Mouse (Mus musculus) hindbrain, embryonic 12.5 days (tissue): ENCODE results near the gene Gm10681. TPM values are rescaled to one million over a fixed set of nuclear protein-coding genes. Genes with fewer than 3 reads are reported as not detected.
A peak's percentile ranks its signal among the peaks of the same experiment; 100 is the strongest.
"Not testable (repeated sequence)": the region's sequence is repeated elsewhere in the genome, so short reads cannot be mapped to it uniquely, and the experiment has no call there.

Experiments used
- ATAC-seq: fragments of 200-750 bp; cut with Nextera tagmentation; 2 replicates; pipeline ENCODE4 v1.8.0; 2017; ENCODE audit warnings: moderate TSS enrichment; ENCODE audit not compliant: low FRiP score
- H3K27ac ChIP-seq: fragments of 300-500 bp; sonication (generic); 2 replicates; pipeline ENCODE4 v1.5.1; 2016; ENCODE audit warnings: mild to moderate bottlenecking
- H3K27me3 ChIP-seq: fragments of 300-500 bp; sonication (generic); 2 replicates; pipeline ENCODE4 v1.6.1; 2016; ENCODE audit warnings: mild to moderate bottlenecking
- H3K36me3 ChIP-seq: fragments of 300-500 bp; sonication (generic); 2 replicates; pipeline ENCODE4 v1.6.1; 2016; ENCODE audit warnings: mild to moderate bottlenecking
- H3K4me1 ChIP-seq: fragments of 300-500 bp; sonication (generic); 2 replicates; pipeline ENCODE4 v1.6.1; 2016
- H3K4me2 ChIP-seq: fragments of 300-500 bp; sonication (generic); replicated peaks from 2 replicates; pipeline ENCODE4 v1.6.1; 2016; ENCODE audit warnings: mild to moderate bottlenecking
- H3K4me3 ChIP-seq: fragments of 300-500 bp; sonication (generic); 2 replicates; pipeline ENCODE4 v1.5.1; 2016; ENCODE audit warnings: mild to moderate bottlenecking
- H3K9ac ChIP-seq: fragments of 300-500 bp; sonication (generic); 2 replicates; pipeline ENCODE4 v1.6.1; 2016; ENCODE audit warnings: mild to moderate bottlenecking, moderate library complexity
- H3K9me3 ChIP-seq: fragments of 300-500 bp; sonication (generic); replicated peaks from 2 replicates; pipeline ENCODE4 v1.6.1; 2016; ENCODE audit warnings: mild to moderate bottlenecking
- WGBS: fragments of 180-500 bp; shearing (Covaris S2); methylation state at CpG from one replicate; pipeline ENCODE4 v1.1.7; 2016; 5-methylcytosine and 5-hydroxymethylcytosine counted together
- polyA plus RNA-seq: library from polyadenylated mRNA; unstranded; fragments of >200 nt; fragmentation: Nextera tagmentation; extraction: Ambion mirVana; gene quantifications from 2 replicates; pipeline ENCODE4 v1.2.1, GENCODE M21; 2016

The Gm10681 gene
- not detected in 2 replicates for polyA plus RNA-seq

DNA sequence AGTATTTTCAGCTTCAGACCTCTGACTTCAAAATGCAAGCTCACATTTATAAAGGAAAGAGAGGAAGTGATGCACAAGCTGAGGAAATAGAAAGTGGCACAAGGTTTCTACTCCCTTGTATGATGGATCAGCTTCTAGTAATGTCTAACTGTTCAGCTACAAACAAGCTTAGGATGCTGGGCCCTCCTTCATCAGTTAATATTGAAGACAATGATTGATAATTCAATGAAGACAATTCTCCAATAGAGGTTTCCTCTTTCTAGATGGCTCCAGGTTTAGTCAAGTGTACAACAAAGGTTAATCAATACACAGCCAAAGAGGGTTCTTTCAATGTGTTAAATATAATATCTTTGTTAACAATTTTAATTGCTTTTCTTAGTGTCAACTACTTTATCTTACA lies at the start of gene Gm10681:
TSS of gene Gm10681 (minus strand) at position 101 of the 400 bp plus-strand sequence.
- no peak for ATAC-seq
- no peak within 1 kb of the TSS for H3K4me3 ChIP-seq
- no peak within 1 kb of the TSS for H3K9ac ChIP-seq
- no peaks in the 10 kb centered on the region for H3K27me3 ChIP-seq
- H3K4me2 ChIP-seq, result no peak within 1 kb of the TSS
- H3K9me3 ChIP-seq, result no peaks in the 10 kb centered on the region
- H3K27ac ChIP-seq, result no peak within 1 kb of the TSS
- H3K4me1 ChIP-seq, result no peaks in the 10 kb centered on the region
- H3K36me3 ChIP-seq, result no peaks in the 10 kb centered on the region

- no peaks in the 10 kb centered on the region for H3K36me3 ChIP-seq
- no peak overlapping the region for H3K27ac ChIP-seq
- no peak overlapping the region for H3K9ac ChIP-seq
- no peak overlapping the region for H3K4me3 ChIP-seq
- H3K27me3 ChIP-seq, result no peaks in the 10 kb centered on the region
- no peaks in the 10 kb centered on the region for H3K4me1 ChIP-seq
- no peak for ATAC-seq
- H3K4me2 ChIP-seq, result no peak overlapping the region
- H3K9me3 ChIP-seq, result no peaks in the 10 kb centered on the region
- WGBS, result 100% methylated on average over 1 of the region's 1 CpGs
Measured at GRCm38 (mm10) chr3:98635145-98635544, 46.5 kb upstream of the Gm10681 start.

DNA sequence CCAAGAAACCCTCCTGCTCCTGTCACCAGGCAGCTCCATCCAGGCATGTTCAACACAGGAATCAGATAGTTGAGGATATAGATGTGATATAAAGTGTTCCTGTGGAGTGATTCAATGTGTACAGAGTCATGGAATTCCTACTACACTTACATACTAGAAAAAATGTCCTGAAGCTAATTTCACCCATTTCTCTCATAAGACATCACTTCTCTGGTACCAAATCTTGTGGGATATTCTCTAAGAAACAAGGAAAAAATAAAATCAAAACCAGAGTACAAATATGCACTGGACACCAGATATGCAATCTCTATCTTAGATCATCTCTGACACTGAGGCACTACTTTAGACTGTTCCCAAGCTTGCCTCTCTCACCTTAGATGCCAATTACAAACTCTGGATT lies 41.5 kb upstream of the Gm10681 start, which contains the start of gene Hsd3b5:
TSS of gene Hsd3b5 (minus strand) at position 101 of the 400 bp plus-strand sequence.
- no peaks in the 10 kb centered on the region for H3K36me3 ChIP-seq
- H3K4me3 ChIP-seq, result no peak within 1 kb of the TSS
- H3K4me2 ChIP-seq, result no peak within 1 kb of the TSS
- H3K27me3 ChIP-seq, result no peaks in the 10 kb centered on the region
- no peaks in the 10 kb centered on the region for H3K9me3 ChIP-seq
- no peak within 1 kb of the TSS for H3K9ac ChIP-seq
- no peak within 1 kb of the TSS for H3K27ac ChIP-seq
- no peaks in the 10 kb centered on the region for H3K4me1 ChIP-seq
- no peak for ATAC-seq

DNA sequence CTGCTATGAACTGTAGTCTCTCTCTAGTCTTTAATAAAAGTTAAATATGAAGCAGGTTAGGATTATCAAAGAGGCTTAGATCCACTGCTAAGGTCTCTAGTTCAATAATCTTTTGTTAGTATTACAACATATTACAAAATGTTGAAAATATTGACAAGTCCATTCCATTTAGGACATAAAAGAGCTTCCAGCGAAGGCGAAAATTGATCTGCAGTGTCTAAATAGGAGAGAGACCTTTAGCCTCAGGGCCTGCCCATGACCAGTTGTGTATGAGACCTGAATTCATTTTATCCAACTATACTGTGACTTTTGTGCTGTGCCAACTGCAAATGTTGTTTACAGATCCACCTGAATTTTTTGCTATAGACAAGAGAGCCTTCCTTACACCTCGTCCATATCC lies 41.0 kb upstream of the Gm10681 start:
- Histone ChIP-seq H3K36me3 (no peaks in the 10 kb centered on the region), H3K4me1 (no peaks in the 10 kb centered on the region), H3K9me3 (no peaks in the 10 kb centered on the region), H3K4me2 (no peak overlapping the region), H3K27me3 (no peaks in the 10 kb centered on the region), H3K27ac (no peak overlapping the region), H3K4me3 (no peak overlapping the region), H3K9ac (no peak overlapping the region)
- no peak for ATAC-seq
- WGBS, result 82% methylated on average over 3 of the region's 3 CpGs

GRCm38 (mm10) chr3:98616786-98617185 lies 28.2 kb upstream of the Gm10681 start:
- not testable (repeated sequence) for H3K9me3 ChIP-seq, H3K27ac ChIP-seq, H3K4me2 ChIP-seq, H3K27me3 ChIP-seq, H3K4me3 ChIP-seq, H3K4me1 ChIP-seq, H3K9ac ChIP-seq, ATAC-seq, H3K36me3 ChIP-seq
- 82% methylated on average over 1 of the region's 1 CpGs for WGBS

- H3K4me1 ChIP-seq, H3K27ac ChIP-seq, H3K4me3 ChIP-seq, H3K4me2 ChIP-seq, H3K9ac ChIP-seq, H3K36me3 ChIP-seq, H3K9me3 ChIP-seq, H3K27me3 ChIP-seq: not testable (repeated sequence)
- WGBS, result 3% methylated on average over 2 of the region's 2 CpGs
- 0 out of 2 replicates have a peak, but pooled peaks have one; percentile 43 for ATAC-seq
Measured at GRCm38 (mm10) chr3:98616244-98616643, 27.6 kb upstream of the Gm10681 start.

- ATAC-seq, H3K9ac ChIP-seq, H3K4me3 ChIP-seq, H3K4me2 ChIP-seq, H3K27me3 ChIP-seq, H3K9me3 ChIP-seq, H3K36me3 ChIP-seq, H3K4me1 ChIP-seq, H3K27ac ChIP-seq: not testable (repeated sequence)
- WGBS, result 59% methylated on average over 2 of the region's 2 CpGs
Measured at GRCm38 (mm10) chr3:98614406-98614927, 25.9 kb upstream of the Gm10681 start.

DNA sequence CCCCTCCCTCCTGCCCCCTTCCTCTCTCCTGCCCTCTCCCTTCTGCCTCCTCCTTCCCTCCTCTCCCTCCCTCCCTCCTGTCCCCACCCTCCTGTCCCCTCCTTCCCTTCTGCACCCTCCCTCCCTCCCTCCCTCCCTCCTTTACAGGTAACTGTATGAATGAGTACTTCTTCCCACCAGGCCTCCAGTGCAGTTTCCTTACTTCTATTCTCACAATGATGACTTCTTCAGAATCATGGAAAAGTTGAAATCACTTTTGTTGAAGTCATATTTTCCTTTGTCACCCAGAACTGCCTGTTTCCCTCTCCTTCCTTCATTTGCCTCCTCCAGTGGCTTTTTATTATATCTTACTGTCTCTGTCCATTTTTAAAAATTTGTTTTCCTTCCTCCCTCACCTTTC lies 25.4 kb upstream of the Gm10681 start:
- H3K4me2 ChIP-seq, result no peak overlapping the region
- H3K27ac ChIP-seq, result no peak overlapping the region
- H3K9me3 ChIP-seq, result no peaks in the 10 kb centered on the region
- ATAC-seq, result no peak
- no peaks in the 10 kb centered on the region for H3K36me3 ChIP-seq
- no peaks in the 10 kb centered on the region for H3K4me1 ChIP-seq
- no peaks in the 10 kb centered on the region for H3K27me3 ChIP-seq
- no peak overlapping the region for H3K9ac ChIP-seq
- no peak overlapping the region for H3K4me3 ChIP-seq

GRCm38 (mm10) chr3:98613540-98613939 lies 24.9 kb upstream of the Gm10681 start:
- ATAC-seq, result not testable (repeated sequence)

DNA sequence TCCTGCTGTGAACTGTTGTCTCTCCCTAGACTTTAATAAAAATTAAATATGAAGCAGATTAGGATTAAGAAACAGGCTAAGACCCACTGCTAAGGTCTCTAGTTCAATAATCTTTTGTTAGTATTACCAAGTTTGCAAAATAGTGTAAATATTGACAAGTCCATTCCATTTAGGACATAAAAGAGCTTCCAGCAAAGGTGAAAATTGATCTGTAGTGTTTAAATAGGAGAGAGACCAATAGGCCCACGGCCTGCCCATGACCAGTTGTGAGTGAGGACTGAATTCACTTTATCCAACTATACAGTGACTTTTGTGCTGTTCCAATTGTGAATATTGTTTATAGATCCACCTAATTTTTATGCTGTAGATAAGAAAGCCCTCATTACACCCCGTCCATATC lies 886 bp downstream of the Gm10681 start:
- no peak overlapping the region for H3K9ac ChIP-seq
- H3K4me1 ChIP-seq, result no peaks in the 10 kb centered on the region
- 87% methylated on average over 2 of the region's 2 CpGs for WGBS
- H3K4me3 ChIP-seq, result no peak overlapping the region
- H3K9me3 ChIP-seq, result no peaks in the 10 kb centered on the region
- H3K27ac ChIP-seq, result no peak overlapping the region
- H3K36me3 ChIP-seq, result no peaks in the 10 kb centered on the region
- no peak overlapping the region for H3K4me2 ChIP-seq
- no peaks in the 10 kb centered on the region for H3K27me3 ChIP-seq
- no peak for ATAC-seq

More at GRCm38 (mm10) chr3:98613540-98613939, 24.9 kb upstream of the Gm10681 start:
- H3K4me3 ChIP-seq, H3K27ac ChIP-seq, H3K9me3 ChIP-seq, H3K36me3 ChIP-seq, H3K9ac ChIP-seq, H3K27me3 ChIP-seq, H3K4me2 ChIP-seq, H3K4me1 ChIP-seq: not testable (repeated sequence)

DNA sequence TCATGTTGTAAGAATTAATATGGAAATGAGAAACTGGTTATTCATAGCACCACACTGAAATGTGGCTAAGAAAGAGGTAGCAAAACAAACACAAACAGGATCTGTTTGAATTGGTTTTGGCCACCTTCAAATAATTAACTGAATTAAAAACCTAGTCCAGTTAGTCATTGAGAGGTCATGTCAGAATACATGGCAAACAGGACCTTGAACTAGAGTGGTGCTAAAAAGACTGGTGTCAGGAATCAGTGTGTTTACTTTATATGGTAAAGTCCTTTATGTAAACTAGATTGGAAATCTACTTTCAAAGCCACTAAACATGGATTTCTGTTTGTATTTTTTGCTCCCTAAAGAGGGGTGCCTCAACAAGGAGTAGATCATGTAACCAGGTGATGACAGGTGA lies 6.0 kb downstream of the Gm10681 start:
- not testable (repeated sequence) for H3K4me3 ChIP-seq, H3K27me3 ChIP-seq, H3K36me3 ChIP-seq, ATAC-seq, H3K9ac ChIP-seq, H3K27ac ChIP-seq, H3K4me2 ChIP-seq, H3K9me3 ChIP-seq, H3K4me1 ChIP-seq

GRCm38 (mm10) chr3:98582202-98582601 lies 6.4 kb downstream of the Gm10681 start:
- not testable (repeated sequence) for ATAC-seq, H3K27ac ChIP-seq, H3K9me3 ChIP-seq, H3K9ac ChIP-seq, H3K4me1 ChIP-seq, H3K36me3 ChIP-seq, H3K4me3 ChIP-seq, H3K4me2 ChIP-seq, H3K27me3 ChIP-seq
- whole genome bisulfite sequencing, result no CpG with 5 or more reads among the region's 1 CpGs

- not testable (repeated sequence) for ATAC-seq, H3K36me3 ChIP-seq, H3K9me3 ChIP-seq, H3K27ac ChIP-seq, H3K9ac ChIP-seq, H3K4me3 ChIP-seq, H3K4me2 ChIP-seq, H3K27me3 ChIP-seq, H3K4me1 ChIP-seq
- WGBS, result 92% methylated on average over 1 of the region's 1 CpGs
Measured at GRCm38 (mm10) chr3:98581024-98581423, 7.6 kb downstream of the Gm10681 start.

DNA sequence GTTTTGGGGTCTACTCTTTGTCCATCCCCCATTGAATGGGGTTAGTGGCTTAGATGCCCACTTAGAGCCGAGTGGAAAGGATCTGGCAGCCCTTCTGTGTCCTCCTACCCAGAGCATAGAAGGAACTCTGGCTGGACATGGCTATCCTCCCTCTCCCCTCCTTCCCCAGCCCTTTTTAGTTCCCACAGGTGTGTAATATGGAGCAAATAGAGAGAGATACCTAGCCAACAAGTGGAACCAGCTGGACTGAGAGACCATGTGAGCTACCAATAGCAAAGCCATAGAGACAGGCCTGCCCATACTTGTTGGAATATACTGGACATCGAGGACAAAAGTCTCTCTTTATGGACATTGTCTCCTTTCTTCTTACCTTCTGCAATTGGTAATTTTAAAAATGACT lies 20.9 kb downstream of the Gm10681 start:
- H3K36me3 ChIP-seq, H3K27ac ChIP-seq, H3K4me2 ChIP-seq, ATAC-seq, H3K27me3 ChIP-seq, H3K4me3 ChIP-seq, H3K4me1 ChIP-seq, H3K9me3 ChIP-seq, H3K9ac ChIP-seq: not testable (repeated sequence)
- WGBS, result 86% methylated on average over 2 of the region's 2 CpGs
